Mouse (Mus musculus) liver, embryonic 12.5 days (tissue): ENCODE measurements around the gene Padi3. TPM values are rescaled to one million over a fixed set of nuclear protein-coding genes. Genes with fewer than 3 reads are reported as not detected.

Experiments used
- ATAC-seq: fragments of 200-750 bp; cut with Nextera tagmentation; 2 replicates; pipeline ENCODE4 v1.8.0; 2017; ENCODE audit warnings: moderate number of reproducible peaks, mild to moderate bottlenecking, moderate library complexity
- H3K27ac ChIP-seq: fragments of 300-500 bp; sonication (generic); 2 replicates; pipeline ENCODE4 v1.5.1; 2016; ENCODE audit warnings: mild to moderate bottlenecking
- H3K27me3 ChIP-seq: fragments of 300-500 bp; sonication (generic); replicated peaks from 2 replicates; pipeline ENCODE4 v1.6.1; 2016; ENCODE audit warnings: mild to moderate bottlenecking, moderate library complexity
- H3K36me3 ChIP-seq: fragments of 300-500 bp; sonication (generic); 2 replicates; pipeline ENCODE4 v1.6.1; 2016; ENCODE audit warnings: mild to moderate bottlenecking, moderate library complexity
- H3K4me1 ChIP-seq: fragments of 300-500 bp; sonication (generic); 2 replicates; pipeline ENCODE4 v1.6.1; 2016
- H3K4me2 ChIP-seq: fragments of 300-500 bp; sonication (generic); 2 replicates; pipeline ENCODE4 v1.6.1; 2016; ENCODE audit warnings: mild to moderate bottlenecking, moderate library complexity
- H3K4me3 ChIP-seq: fragments of 300-500 bp; sonication (generic); 2 replicates; pipeline ENCODE4 v1.5.1; 2016; ENCODE audit warnings: mild to moderate bottlenecking, moderate library complexity
- H3K9ac ChIP-seq: fragments of 300-500 bp; sonication (generic); 2 replicates; pipeline ENCODE4 v1.6.1; 2016; ENCODE audit warnings: mild to moderate bottlenecking, moderate library complexity
- H3K9me3 ChIP-seq: fragments of 300-500 bp; sonication (generic); replicated peaks from 2 replicates; pipeline ENCODE4 v1.6.1; 2016; ENCODE audit warnings: mild to moderate bottlenecking, moderate library complexity
- WGBS: fragments of 180-500 bp; shearing (Covaris S2); methylation state at CpG from one replicate; pipeline ENCODE4 v1.1.7; 2016; ENCODE audit not compliant: insufficient replicate concordance; 5-methylcytosine and 5-hydroxymethylcytosine counted together
- polyA plus RNA-seq: library from polyadenylated mRNA; unstranded; fragments of >200 nt; fragmentation: Nextera tagmentation; extraction: Ambion mirVana; gene quantifications from 2 replicates; pipeline ENCODE4 v1.2.1, GENCODE M21; 2016

Padi3 gene
- polyA plus RNA-seq, 1 experiment from 2014 or later = 0.37 TPM

DNA sequence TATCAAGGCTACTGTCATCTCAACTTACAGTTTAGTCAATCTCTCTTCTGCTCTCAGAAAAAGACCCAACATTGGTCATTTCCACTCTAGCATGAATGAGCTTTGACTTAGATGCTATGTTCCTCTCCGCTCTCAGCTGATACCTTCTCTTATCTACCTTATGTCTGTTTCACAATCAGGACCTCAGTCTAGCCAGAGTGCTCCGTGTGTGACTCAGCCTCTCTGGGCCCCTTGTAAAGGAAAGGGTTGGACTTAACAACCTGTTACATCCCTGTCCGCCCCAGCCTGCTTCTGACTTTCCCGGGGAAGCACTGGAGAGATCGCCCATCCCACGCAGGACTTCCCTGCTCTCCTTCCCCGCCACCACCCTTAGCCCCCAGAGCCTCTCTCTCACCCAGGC lies 17.9 kb downstream of the Padi3 start:
- Histone ChIP-seq H3K27me3 (0 out of 2 replicates have a peak, but pooled peaks cover 5% of the 10 kb centered on the region), H3K9ac (no peak overlapping the region), H3K4me2 (no peak overlapping the region), H3K27ac (no peak overlapping the region), H3K4me3 (no peak overlapping the region), H3K9me3 (no peaks in the 10 kb centered on the region), H3K4me1 (peaks cover 7% of the 10 kb centered on the region), H3K36me3 (no peaks in the 10 kb centered on the region)
- 72% methylated on average over 7 of the region's 7 CpGs for WGBS
- ATAC-seq = no peak

GRCm38 (mm10) chr4:140791071-140791470 lies 19.4 kb downstream of the Padi3 start:
- Histone ChIP-seq H3K27ac (no peak overlapping the region), H3K9me3 (0 out of 2 replicates have a peak, but pooled peaks cover 5% of the 10 kb centered on the region), H3K4me1 (peaks cover 7% of the 10 kb centered on the region), H3K36me3 (no peaks in the 10 kb centered on the region), H3K4me2 (no peak overlapping the region), H3K4me3 (no peak overlapping the region), H3K27me3 (no peaks in the 10 kb centered on the region), H3K9ac (no peak overlapping the region)
- ATAC-seq = no peak
- 60% methylated on average over 16 of the region's 16 CpGs for WGBS

GRCm38 (mm10) chr4:140789983-140790382 lies 20.5 kb downstream of the Padi3 start:
- H3K4me2 ChIP-seq = no peak overlapping the region
- 70% methylated on average over 4 of the region's 4 CpGs for WGBS
- no peaks in the 10 kb centered on the region for H3K27me3 ChIP-seq
- 0 out of 2 replicates have a peak, but pooled peaks cover 5% of the 10 kb centered on the region for H3K9me3 ChIP-seq
- peaks cover 7% of the 10 kb centered on the region for H3K4me1 ChIP-seq
- no peak for ATAC-seq
- no peaks in the 10 kb centered on the region for H3K36me3 ChIP-seq
- no peak overlapping the region for H3K9ac ChIP-seq
- no peak overlapping the region for H3K4me3 ChIP-seq
- H3K27ac ChIP-seq = no peak overlapping the region

- Histone ChIP-seq H3K4me1 (peaks cover 7% of the 10 kb centered on the region), H3K36me3 (no peaks in the 10 kb centered on the region), H3K9me3 (0 out of 2 replicates have a peak, but pooled peaks cover 8% of the 10 kb centered on the region), H3K27me3 (no peaks in the 10 kb centered on the region), H3K9ac (no peak overlapping the region), H3K27ac (no peak overlapping the region), H3K4me2 (no peak overlapping the region), H3K4me3 (no peak overlapping the region)
- no peak for ATAC-seq
- WGBS = 40% methylated on average over 6 of the region's 6 CpGs
Observed at GRCm38 (mm10) chr4:140788983-140789382, 21.5 kb downstream of the Padi3 start.

- Histone ChIP-seq H3K27me3 (no peaks in the 10 kb centered on the region), H3K4me2 (no peak overlapping the region), H3K4me3 (no peak overlapping the region), H3K36me3 (no peaks in the 10 kb centered on the region), H3K27ac (no peak overlapping the region), H3K9me3 (0 out of 2 replicates have a peak, but pooled peaks cover 8% of the 10 kb centered on the region), H3K4me1 (peaks cover 7% of the 10 kb centered on the region), H3K9ac (no peak overlapping the region)
- ATAC-seq = no peak
- 54% methylated on average over 6 of the region's 6 CpGs for WGBS
Observed at GRCm38 (mm10) chr4:140788264-140788663, 22.2 kb downstream of the Padi3 start.

- H3K27me3 ChIP-seq = no peaks in the 10 kb centered on the region
- H3K36me3 ChIP-seq = no peaks in the 10 kb centered on the region
- H3K27ac ChIP-seq = no peak overlapping the region
- peaks cover 7% of the 10 kb centered on the region for H3K4me1 ChIP-seq
- H3K9me3 ChIP-seq = 0 out of 2 replicates have a peak, but pooled peaks cover 8% of the 10 kb centered on the region
- WGBS = 31% methylated on average over 3 of the region's 4 CpGs
- no peak overlapping the region for H3K4me3 ChIP-seq
- H3K4me2 ChIP-seq = no peak overlapping the region
- H3K9ac ChIP-seq = no peak overlapping the region
- 0 out of 2 replicates have a peak, but pooled peaks have one; percentile 19 for ATAC-seq
Observed at GRCm38 (mm10) chr4:140787414-140787813, 23.0 kb downstream of the Padi3 start.

- H3K4me1 ChIP-seq = peaks cover 7% of the 10 kb centered on the region
- WGBS = 80% methylated on average over 5 of the region's 5 CpGs
- H3K9ac ChIP-seq = no peak overlapping the region
- no peaks in the 10 kb centered on the region for H3K27me3 ChIP-seq
- H3K36me3 ChIP-seq = no peaks in the 10 kb centered on the region
- no peak overlapping the region for H3K4me3 ChIP-seq
- 0 out of 2 replicates have a peak, but pooled peaks cover 8% of the 10 kb centered on the region for H3K9me3 ChIP-seq
- H3K27ac ChIP-seq = no peak overlapping the region
- ATAC-seq = no peak
- no peak overlapping the region for H3K4me2 ChIP-seq
Observed at GRCm38 (mm10) chr4:140785217-140785616, 25.2 kb downstream of the Padi3 start.

DNA sequence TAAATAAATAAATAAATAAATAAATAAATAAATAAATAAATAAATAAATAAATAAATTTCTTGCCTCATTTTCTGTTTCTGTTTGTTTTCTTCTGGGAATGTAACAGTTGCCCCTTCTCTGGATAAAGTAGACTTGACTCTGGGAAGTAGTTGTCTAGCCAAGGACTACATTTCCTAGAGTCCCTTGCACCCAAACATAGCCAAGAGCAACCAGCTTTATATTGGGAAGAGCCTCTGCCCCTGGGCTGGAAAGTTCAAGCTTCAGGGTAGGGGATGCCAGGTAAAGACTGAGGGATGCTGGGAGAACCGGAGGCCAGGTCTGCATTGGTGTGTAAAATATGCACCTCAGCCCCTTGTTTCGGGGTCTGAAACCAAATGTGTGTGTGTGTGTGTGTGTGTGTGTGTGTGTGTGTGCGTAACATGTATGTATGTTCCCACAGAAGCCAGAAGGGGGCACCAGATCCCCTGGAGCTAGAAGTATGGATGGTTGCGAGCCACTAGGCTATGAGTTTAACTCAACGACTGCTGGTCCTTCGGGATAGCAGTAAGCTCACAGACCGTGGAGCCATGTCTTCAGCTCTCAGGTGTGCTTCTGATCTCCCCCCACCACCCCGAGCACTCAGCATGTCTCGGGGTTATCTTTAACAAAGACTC lies 26.0 kb downstream of the Padi3 start:
- 82% methylated on average over 9 of the region's 9 CpGs for WGBS
- Histone ChIP-seq H3K9ac (no peak overlapping the region), H3K4me1 (peaks cover 2% of the 10 kb centered on the region; the same call in 1 of the 2 replicates), H3K9me3 (0 out of 2 replicates have a peak, but pooled peaks cover 8% of the 10 kb centered on the region), H3K27me3 (no peaks in the 10 kb centered on the region), H3K4me3 (no peak overlapping the region), H3K36me3 (no peaks in the 10 kb centered on the region), H3K4me2 (no peak overlapping the region), H3K27ac (no peak overlapping the region)
- no peak for ATAC-seq

DNA sequence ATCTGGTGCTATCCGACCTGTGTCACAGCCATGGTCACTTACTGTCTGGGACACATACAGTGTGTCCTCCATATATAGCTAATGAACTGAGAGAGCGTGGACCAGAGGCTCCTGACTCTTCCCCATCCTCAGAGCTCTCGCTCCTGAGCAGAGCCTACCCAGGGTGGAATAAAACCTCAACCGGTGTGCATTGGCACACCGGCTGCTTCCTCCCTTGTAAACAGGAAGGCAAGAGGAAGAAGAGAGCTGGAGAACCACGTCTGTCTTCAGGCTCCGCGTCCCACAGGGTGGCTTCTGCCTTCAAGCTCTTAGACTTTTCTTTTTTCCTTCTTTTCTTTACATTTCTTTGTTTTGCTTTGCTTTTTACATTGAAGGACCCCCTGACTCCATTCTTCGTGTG lies 27.6 kb downstream of the Padi3 start:
- no peak overlapping the region for H3K4me3 ChIP-seq
- H3K27ac ChIP-seq = no peak overlapping the region
- no peak overlapping the region for H3K9ac ChIP-seq
- no peaks in the 10 kb centered on the region for H3K36me3 ChIP-seq
- no peak overlapping the region for H3K4me2 ChIP-seq
- ATAC-seq = no peak
- no peaks in the 10 kb centered on the region for H3K27me3 ChIP-seq
- H3K9me3 ChIP-seq = 0 out of 2 replicates have a peak, but pooled peaks cover 8% of the 10 kb centered on the region
- H3K4me1 ChIP-seq = no peaks in the 10 kb centered on the region
- 46% methylated on average over 9 of the region's 9 CpGs for WGBS

DNA sequence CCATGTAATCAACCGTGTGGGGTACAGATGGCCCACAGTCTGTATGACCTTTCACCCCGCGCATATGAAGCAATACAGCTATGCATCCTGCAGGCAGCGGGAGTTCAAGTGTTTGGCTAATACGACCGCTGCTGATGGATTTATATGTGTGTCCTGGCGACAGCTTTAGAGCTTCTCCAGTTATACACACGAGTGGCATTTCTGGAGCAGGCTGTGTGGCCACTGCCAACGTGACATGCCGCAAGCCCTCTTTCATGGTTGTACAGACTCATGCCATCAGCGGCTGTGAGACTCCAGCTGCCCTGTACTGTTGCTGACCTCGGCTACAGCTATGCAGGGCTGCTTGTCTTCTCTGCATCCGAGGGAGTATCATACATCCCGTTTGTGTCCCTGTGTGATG lies 29.9 kb downstream of the Padi3 start:
- no peak overlapping the region for H3K9ac ChIP-seq
- H3K9me3 ChIP-seq = 0 out of 2 replicates have a peak, but pooled peaks cover 3% of the 10 kb centered on the region
- H3K36me3 ChIP-seq = no peaks in the 10 kb centered on the region
- H3K4me1 ChIP-seq = no peaks in the 10 kb centered on the region
- H3K27me3 ChIP-seq = no peaks in the 10 kb centered on the region
- no peak overlapping the region for H3K4me2 ChIP-seq
- 72% methylated on average over 14 of the region's 14 CpGs for WGBS
- no peak overlapping the region for H3K27ac ChIP-seq
- ATAC-seq = no peak
- no peak overlapping the region for H3K4me3 ChIP-seq

GRCm38 (mm10) chr4:140779803-140780397 lies 30.5 kb downstream of the Padi3 start:
- 0 out of 2 replicates have a peak, but pooled peaks cover 3% of the 10 kb centered on the region for H3K9me3 ChIP-seq
- H3K4me2 ChIP-seq = no peak overlapping the region
- H3K4me1 ChIP-seq = no peaks in the 10 kb centered on the region
- H3K4me3 ChIP-seq = no peak overlapping the region
- ATAC-seq = peak; percentile 53
- H3K36me3 ChIP-seq = no peaks in the 10 kb centered on the region
- no peaks in the 10 kb centered on the region for H3K27me3 ChIP-seq
- WGBS = 39% methylated on average over 19 of the region's 19 CpGs
- no peak overlapping the region for H3K9ac ChIP-seq
- no peak overlapping the region for H3K27ac ChIP-seq

GRCm38 (mm10) chr4:140776623-140777022 lies 33.8 kb downstream of the Padi3 start:
- no peak for ATAC-seq
- no peak overlapping the region for H3K4me3 ChIP-seq

More at GRCm38 (mm10) chr4:140776623-140777022, 33.8 kb downstream of the Padi3 start:
- Histone ChIP-seq H3K27me3 (peaks cover 4% of the 10 kb centered on the region; the same call in 1 of the 2 replicates), H3K9me3 (no peaks in the 10 kb centered on the region), H3K9ac (no peak overlapping the region), H3K27ac (no peak overlapping the region), H3K36me3 (no peaks in the 10 kb centered on the region), H3K4me2 (no peak overlapping the region), H3K4me1 (no peaks in the 10 kb centered on the region)
- 55% methylated on average over 13 of the region's 13 CpGs for WGBS
